Mouse (Mus musculus): Measurements from ENCODE around the gene Arhgef6. TPM values are rescaled to one million over a fixed set of nuclear protein-coding genes. Genes with fewer than 3 reads are reported as not detected.

The Arhgef6 gene
- polyA plus RNA-seq, 1 experiment from 2014 or later = 4.8 TPM

DNA sequence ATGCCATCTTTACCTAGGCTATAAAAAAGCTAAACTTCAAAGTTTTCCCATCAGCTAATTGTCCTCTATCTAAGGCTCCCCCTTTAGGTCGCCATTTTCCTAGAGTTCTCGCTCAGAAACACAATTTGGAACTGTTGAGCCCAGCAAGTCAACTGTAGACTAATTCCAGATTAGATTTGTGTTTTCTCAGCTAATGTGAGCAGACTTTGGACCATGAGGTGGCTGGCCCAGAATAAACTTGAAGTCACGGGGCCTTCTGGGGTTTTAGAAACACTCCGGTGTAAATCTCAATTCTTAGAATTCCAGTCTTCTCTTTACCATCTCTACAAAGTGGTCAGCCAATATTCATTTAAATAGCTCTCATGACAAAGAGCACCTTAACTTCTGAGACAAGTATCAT is 123.0 kb downstream of the Arhgef6 start:
- H3K27ac ChIP-seq = no peak overlapping the region
- no peak overlapping the region for H3K4me3 ChIP-seq (replicated peaks)
- no peaks in the 10 kb centered on the region for H3K27me3 ChIP-seq (replicated peaks)
- H3K9me3 ChIP-seq = no peaks in the 10 kb centered on the region
- H3K36me3 ChIP-seq = no peaks in the 10 kb centered on the region
- 86% methylated on average over 4 of the region's 4 CpGs for WGBS
- no peaks in the 10 kb centered on the region for H3K4me1 ChIP-seq (replicated peaks)
- H3K9ac ChIP-seq = no peak overlapping the region
- no peak overlapping the region for H3K4me2 ChIP-seq (replicated peaks)
- ATAC-seq = no peak

DNA sequence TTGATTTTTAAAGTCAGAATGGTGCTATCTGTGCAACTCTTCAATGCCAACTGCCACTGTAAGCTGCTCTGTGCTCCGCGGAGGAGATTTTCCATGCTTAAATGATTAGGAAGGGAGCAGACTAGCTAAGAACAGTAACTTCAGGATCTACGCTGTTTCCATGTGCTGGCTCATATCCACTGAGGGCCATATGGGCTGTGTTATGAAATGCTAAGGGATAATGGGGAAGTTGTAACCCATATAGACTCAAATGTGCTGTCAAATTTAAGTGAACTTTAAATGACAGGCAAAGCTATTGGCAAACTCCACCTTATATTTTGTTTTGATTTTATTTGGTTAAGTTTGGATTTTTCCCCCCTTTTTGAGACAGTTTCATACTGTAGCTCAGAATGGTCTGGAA is 125.7 kb downstream of the Arhgef6 start:
- Histone ChIP-seq H3K4me3 (replicated peaks) (no peak overlapping the region), H3K4me2 (replicated peaks) (no peak overlapping the region), H3K27me3 (replicated peaks) (no peaks in the 10 kb centered on the region), H3K9ac (no peak overlapping the region), H3K4me1 (replicated peaks) (no peaks in the 10 kb centered on the region), H3K9me3 (no peaks in the 10 kb centered on the region), H3K36me3 (no peaks in the 10 kb centered on the region), H3K27ac (no peak overlapping the region)
- WGBS = 81% methylated on average over 3 of the region's 3 CpGs
- no peak for ATAC-seq

DNA sequence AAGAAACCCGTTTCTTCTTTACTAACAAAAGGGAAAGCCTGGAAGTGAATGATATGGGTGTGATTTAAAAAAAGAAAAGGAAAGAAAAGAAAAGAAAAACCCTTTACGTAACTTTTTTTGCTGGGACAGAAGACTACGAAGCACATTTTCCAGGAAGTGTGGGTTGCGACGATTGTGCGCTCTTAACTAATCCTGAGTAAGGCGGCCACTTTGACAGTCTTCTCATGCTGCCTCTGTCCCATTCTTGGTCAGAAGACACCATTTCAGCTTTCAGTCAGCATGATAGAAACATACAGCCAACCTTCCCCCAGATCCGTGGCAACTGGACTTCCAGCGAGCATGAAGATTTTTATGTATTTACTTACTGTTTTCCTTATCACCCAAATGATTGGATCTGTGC is 126.7 kb downstream of the Arhgef6 start, which contains the start of gene Cd40lg:
Gene Cd40lg (plus strand): TSS at position 268 of the 400 bp plus-strand sequence.
- Histone ChIP-seq H3K36me3 (no peaks in the 10 kb centered on the region), H3K27me3 (replicated peaks) (no peaks in the 10 kb centered on the region), H3K27ac (no peak within 1 kb of the TSS), H3K4me2 (replicated peaks) (no peak within 1 kb of the TSS), H3K9ac (no peak within 1 kb of the TSS), H3K4me1 (replicated peaks) (no peaks in the 10 kb centered on the region), H3K9me3 (no peaks in the 10 kb centered on the region), H3K4me3 (replicated peaks) (no peak within 1 kb of the TSS)
- ATAC-seq = no peak
- 86% methylated on average over 9 of the region's 9 CpGs for WGBS

DNA sequence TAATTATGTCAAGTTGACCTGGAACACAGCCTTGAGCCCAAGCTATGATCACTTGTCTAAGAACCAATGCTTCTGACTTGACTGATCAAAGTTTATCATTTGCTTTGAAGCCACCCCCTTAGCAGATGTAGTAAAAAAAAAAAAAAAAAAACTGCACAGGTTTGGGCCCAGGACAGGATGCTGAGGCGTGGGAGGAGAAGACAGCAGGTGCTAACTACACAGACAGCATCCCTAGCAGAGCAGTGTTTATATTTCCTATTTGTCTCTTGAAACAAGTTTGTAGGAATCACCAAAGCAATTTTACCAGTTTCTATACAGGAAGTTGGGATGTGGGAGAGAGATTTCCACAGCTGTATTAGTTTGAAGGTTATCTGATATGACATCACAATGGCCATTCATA is 127.9 kb downstream of the Arhgef6 start:
- Histone ChIP-seq H3K36me3 (no peaks in the 10 kb centered on the region), H3K9me3 (no peaks in the 10 kb centered on the region), H3K4me2 (replicated peaks) (no peak overlapping the region), H3K4me3 (replicated peaks) (no peak overlapping the region), H3K27ac (no peak overlapping the region), H3K9ac (no peak overlapping the region), H3K4me1 (replicated peaks) (no peaks in the 10 kb centered on the region), H3K27me3 (replicated peaks) (no peaks in the 10 kb centered on the region)
- no peak for ATAC-seq
- WGBS = 83% methylated on average over 1 of the region's 1 CpGs

DNA sequence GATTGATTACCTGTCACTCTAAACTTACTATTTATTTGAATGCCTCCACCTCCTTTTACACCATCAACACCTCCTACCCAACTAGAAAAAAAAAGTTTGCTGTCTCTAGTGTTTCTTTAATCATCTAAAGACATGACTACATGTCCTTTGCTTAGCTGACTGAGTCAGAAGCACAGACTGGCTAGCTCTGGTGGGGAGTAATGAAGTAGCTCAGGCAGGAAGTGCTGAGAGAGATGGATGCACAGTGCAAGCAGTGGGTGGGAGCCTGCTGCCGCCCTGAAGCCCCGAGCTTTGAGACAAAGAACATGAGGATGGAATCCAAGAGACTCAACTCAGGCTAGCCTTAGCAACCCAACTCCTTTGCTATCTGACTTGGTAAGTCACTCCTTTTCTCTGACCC is 138.1 kb downstream of the Arhgef6 start:
- no peaks in the 10 kb centered on the region for H3K4me1 ChIP-seq (replicated peaks)
- H3K4me2 ChIP-seq (replicated peaks) = no peak overlapping the region
- no peak for ATAC-seq
- H3K27ac ChIP-seq = no peak overlapping the region
- no peaks in the 10 kb centered on the region for H3K27me3 ChIP-seq (replicated peaks)
- H3K36me3 ChIP-seq = no peaks in the 10 kb centered on the region
- H3K4me3 ChIP-seq (replicated peaks) = no peak overlapping the region
- WGBS = 68% methylated on average over 2 of the region's 2 CpGs
- no peak overlapping the region for H3K9ac ChIP-seq
- no peaks in the 10 kb centered on the region for H3K9me3 ChIP-seq

DNA sequence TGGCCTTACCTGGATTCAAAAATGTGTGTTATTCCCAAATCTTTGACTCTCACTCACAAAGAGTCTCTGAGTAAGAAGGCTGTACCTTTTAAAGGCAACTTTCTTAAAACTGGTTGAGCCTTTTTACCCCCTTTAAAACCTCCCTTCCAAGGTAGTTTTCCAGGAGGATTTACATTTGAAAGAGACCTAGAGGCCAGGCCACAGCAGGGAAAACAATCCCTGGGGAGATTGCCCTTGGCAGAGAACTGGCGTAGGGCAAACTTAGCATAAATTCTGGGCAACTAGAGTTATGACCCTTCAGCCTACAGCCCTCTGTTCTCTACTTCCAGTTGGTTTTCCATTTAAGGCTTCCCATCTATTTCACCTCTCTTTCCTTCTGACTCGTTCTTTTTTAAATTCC is 140.5 kb downstream of the Arhgef6 start:
- H3K27ac ChIP-seq = no peak overlapping the region
- ATAC-seq = no peak
- no peaks in the 10 kb centered on the region for H3K27me3 ChIP-seq (replicated peaks)
- no peak overlapping the region for H3K4me2 ChIP-seq (replicated peaks)
- WGBS = 43% methylated on average over 2 of the region's 2 CpGs
- H3K4me1 ChIP-seq (replicated peaks) = no peaks in the 10 kb centered on the region
- no peak overlapping the region for H3K9ac ChIP-seq
- no peaks in the 10 kb centered on the region for H3K36me3 ChIP-seq
- no peak overlapping the region for H3K4me3 ChIP-seq (replicated peaks)
- no peaks in the 10 kb centered on the region for H3K9me3 ChIP-seq

DNA sequence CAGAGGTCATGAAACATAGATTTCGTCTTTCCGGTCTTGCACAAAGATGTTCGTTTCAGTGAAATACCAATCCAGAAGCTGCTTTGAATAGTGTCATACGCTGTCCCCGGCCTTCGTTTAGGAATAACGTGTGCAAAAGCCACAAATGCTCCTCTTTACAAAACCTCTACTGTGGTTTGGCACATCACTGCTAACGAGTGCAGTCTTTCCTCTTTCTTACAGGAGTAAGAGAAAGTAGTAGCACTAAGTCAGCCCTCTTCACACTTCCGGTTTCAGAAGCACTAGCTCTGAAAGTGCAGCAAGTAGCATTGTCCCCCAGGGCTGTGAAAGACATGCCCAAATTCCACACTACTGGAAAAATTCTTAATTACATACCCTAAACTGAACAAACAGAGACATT is 142.2 kb downstream of the Arhgef6 start:
- no peaks in the 10 kb centered on the region for H3K27me3 ChIP-seq (replicated peaks)
- no peak overlapping the region for H3K4me3 ChIP-seq (replicated peaks)
- WGBS = 78% methylated on average over 9 of the region's 9 CpGs
- no peak overlapping the region for H3K4me2 ChIP-seq (replicated peaks)
- H3K9ac ChIP-seq = no peak overlapping the region
- no peaks in the 10 kb centered on the region for H3K36me3 ChIP-seq
- H3K4me1 ChIP-seq (replicated peaks) = no peaks in the 10 kb centered on the region
- H3K9me3 ChIP-seq = no peaks in the 10 kb centered on the region
- H3K27ac ChIP-seq = no peak overlapping the region
- no peak for ATAC-seq

DNA sequence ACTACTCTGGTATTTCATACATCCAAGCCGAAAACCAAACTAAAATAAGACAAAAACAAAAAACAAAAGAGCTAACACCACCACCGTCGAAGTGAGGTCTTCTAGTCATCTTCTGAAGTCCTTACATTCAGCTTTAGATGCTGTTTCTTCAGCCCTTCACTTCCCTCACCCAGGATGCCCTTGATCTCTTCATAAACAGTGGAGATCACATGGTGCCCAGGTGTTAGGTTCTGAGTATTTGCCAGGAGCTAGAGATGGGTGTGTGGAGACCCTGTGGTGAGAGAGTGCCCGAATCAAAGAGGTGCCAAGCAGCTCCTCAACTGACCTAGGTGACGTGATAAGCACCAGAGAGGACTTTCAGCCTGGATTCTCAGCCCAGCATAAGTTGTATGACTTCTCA is 149.2 kb downstream of the Arhgef6 start:
- ATAC-seq = no peak
- Histone ChIP-seq H3K27ac (no peak overlapping the region), H3K9ac (no peak overlapping the region), H3K4me3 (replicated peaks) (no peak overlapping the region), H3K36me3 (no peaks in the 10 kb centered on the region), H3K27me3 (replicated peaks) (no peaks in the 10 kb centered on the region), H3K9me3 (no peaks in the 10 kb centered on the region), H3K4me2 (replicated peaks) (no peak overlapping the region), H3K4me1 (replicated peaks) (no peaks in the 10 kb centered on the region)
- 66% methylated on average over 5 of the region's 5 CpGs for WGBS

DNA sequence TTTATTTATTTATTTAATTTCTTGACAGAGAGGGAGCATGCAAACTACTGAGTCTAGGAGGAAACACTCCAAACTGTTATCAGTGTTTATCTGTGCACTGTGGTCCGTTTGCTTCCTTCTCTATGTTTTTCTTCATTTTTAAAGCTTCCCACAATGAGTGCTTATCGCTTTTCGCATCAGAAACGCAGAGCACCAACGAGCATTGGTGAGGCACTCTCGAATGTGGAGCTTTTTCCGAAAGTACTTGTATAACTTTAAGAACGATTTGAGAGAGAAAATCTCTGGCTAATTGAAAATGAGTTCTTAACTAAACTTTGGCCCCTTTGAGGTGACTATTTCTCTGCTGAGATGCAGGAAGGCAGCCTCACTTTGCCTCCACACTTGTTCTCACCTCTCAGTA is 151.2 kb downstream of the Arhgef6 start:
- Histone ChIP-seq H3K27ac (no peak overlapping the region), H3K4me1 (replicated peaks) (no peaks in the 10 kb centered on the region), H3K9me3 (no peaks in the 10 kb centered on the region), H3K4me3 (replicated peaks) (no peak overlapping the region), H3K36me3 (no peaks in the 10 kb centered on the region), H3K4me2 (replicated peaks) (no peak overlapping the region), H3K9ac (no peak overlapping the region), H3K27me3 (replicated peaks) (no peaks in the 10 kb centered on the region)
- no peak for ATAC-seq
- WGBS = 80% methylated on average over 8 of the region's 8 CpGs

DNA sequence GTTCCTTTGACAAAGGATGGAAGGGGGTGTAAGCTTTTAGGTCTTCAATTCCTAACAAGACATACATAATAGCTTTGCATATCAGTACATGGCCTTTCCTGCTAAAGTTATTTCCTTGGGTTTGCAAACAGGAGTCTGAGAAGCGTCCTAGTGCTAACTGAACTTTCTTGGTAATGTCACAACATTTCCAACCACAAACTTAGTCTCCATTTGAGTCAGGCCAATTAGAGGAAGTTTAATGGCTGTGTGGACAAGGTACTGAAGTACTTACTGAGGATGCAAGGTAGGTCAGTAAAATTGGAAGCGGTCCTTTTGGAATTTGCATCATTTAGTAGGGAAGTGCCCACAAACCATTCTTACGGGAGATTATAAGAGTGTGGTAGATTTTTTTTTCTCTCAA is 155.2 kb downstream of the Arhgef6 start:
- H3K36me3 ChIP-seq = no peaks in the 10 kb centered on the region
- no peaks in the 10 kb centered on the region for H3K9me3 ChIP-seq
- 88% methylated on average over 3 of the region's 3 CpGs for WGBS
- H3K27ac ChIP-seq = no peak overlapping the region
- H3K4me1 ChIP-seq (replicated peaks) = no peaks in the 10 kb centered on the region
- no peak for ATAC-seq
- H3K4me2 ChIP-seq (replicated peaks) = no peak overlapping the region
- H3K4me3 ChIP-seq (replicated peaks) = no peak overlapping the region
- no peaks in the 10 kb centered on the region for H3K27me3 ChIP-seq (replicated peaks)
- H3K9ac ChIP-seq = no peak overlapping the region

DNA sequence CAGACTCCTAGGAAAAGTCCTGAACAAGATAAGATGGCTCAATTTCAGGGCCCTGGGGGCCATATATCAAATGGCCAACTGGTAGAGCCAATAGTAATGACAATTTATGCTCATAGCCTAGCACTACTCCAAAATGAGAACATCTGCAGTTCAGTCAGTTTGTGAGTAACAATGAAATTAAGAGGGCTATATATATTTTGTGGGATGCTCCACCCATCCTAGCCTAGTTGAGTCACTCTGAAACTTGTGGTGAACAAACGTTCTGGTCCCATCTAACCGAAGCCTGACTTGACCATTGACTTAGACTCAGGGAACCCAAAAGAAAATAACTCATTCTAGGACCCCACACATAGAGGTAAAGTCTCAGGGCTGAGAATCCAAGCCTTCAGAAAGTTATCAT is 156.1 kb downstream of the Arhgef6 start:
- Histone ChIP-seq H3K27me3 (replicated peaks) (no peaks in the 10 kb centered on the region), H3K36me3 (no peaks in the 10 kb centered on the region), H3K4me1 (replicated peaks) (no peaks in the 10 kb centered on the region), H3K27ac (no peak overlapping the region), H3K9me3 (no peaks in the 10 kb centered on the region), H3K4me2 (replicated peaks) (no peak overlapping the region), H3K9ac (no peak overlapping the region), H3K4me3 (replicated peaks) (no peak overlapping the region)
- WGBS = 83% methylated on average over 2 of the region's 2 CpGs
- no peak for ATAC-seq

All from intestine, embryonic 15.5 days (tissue).